19 mouse cellular contexts compared by ENCODE assay signal in the genomic region with DNA sequence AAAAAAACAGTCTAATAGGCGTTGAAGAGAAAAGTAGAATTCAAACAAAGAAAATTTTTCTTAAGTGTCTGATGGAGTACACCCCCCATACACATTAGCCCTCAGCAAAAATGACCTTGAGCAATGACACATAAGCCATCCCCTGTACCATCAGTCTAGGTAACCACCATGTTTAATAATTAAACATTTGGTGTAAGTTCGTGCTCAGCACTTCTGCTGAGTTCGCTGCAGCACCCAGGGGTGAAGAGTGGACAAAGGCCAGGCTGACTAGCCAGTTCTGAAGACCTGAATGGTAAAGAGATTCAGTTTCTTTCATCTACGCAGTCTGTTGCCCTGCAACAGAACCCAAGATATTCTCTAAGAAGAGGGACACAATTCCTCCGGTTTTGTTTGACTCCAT.
DNase-seq lines count a peak whose midpoint lies in the region; ATAC-seq and TF ChIP-seq lines count a peak whose summit lies in the region.
"Had no signal": no experiment of that assay in that cellular context is flagged by ENCODE, and none has a peak within 500 bp of the region (broad histone marks: within the 10 kb centered on the region; RNA-seq: fewer than 3 reads in every experiment).

No protein-coding gene starts in this region.

- no peak for TF ChIP-seq CTCF in kidney, postnatal 0 days (IDR thresholded peaks at IDR 0.05; ENCODE audit: low read depth)

- ATAC-seq in kidney, embryonic 14.5 days (ENCODE audit: low FRiP score, low TSS enrichment): no peak
- peak; percentile 83 for ATAC-seq in kidney, postnatal 0 days (replicated peaks; ENCODE audit: low FRiP score, low read depth)
- ATAC-seq: activated CD4-positive, CD25-positive, alpha-beta regulatory T cell, adult 4 months; forebrain, embryonic 16.5 days had no signal

- no peak overlapping the region for H3K9ac ChIP-seq in kidney, embryonic 14.5 days (ENCODE audit: low read depth, low read length)
- H3K9ac ChIP-seq in kidney, postnatal 0 days (ENCODE audit: low read depth, low read length): no peak overlapping the region
- H3K9ac ChIP-seq: embryonic facial prominence, embryonic 15.5 days; heart, embryonic 12.5 days; hindbrain, embryonic 15.5 days had no signal

- H3K4me3 ChIP-seq in kidney, embryonic 14.5 days (ENCODE audit: low read length): no peak overlapping the region
- H3K4me3 ChIP-seq in kidney, postnatal 0 days (replicated peaks; ENCODE audit: low read depth, low read length): no peak overlapping the region
- H3K4me3 ChIP-seq: embryonic facial prominence, embryonic 15.5 days; erythroblast, embryonic 14.5 days; forebrain, embryonic 10.5 days; heart, embryonic 12.5 days; hindbrain, embryonic 15.5 days had no signal

- H3K4me2 ChIP-seq in kidney, embryonic 14.5 days (replicated peaks; ENCODE audit: low read depth, low read length): no peak overlapping the region
- no peak overlapping the region for H3K4me2 ChIP-seq in kidney, postnatal 0 days (ENCODE audit: low read length)
- H3K4me2 ChIP-seq: embryonic facial prominence, embryonic 15.5 days; heart, embryonic 12.5 days; hindbrain, embryonic 15.5 days had no signal

- peak; percentile 65 for DNase-seq in kidney, adult 11 months
- DNase-seq in kidney, adult 8-10 months: peak; percentile 57 to 69
- DNase-seq in kidney, postnatal 0 days (ENCODE audit: low spot score): no peak
- peak; percentile 60 to 77 for DNase-seq in kidney, postnatal 36 days
- DNase-seq in c-Kit-positive CD71-positive TER-119-positive erythroid progenitor cells, embryonic 14.5 days (ENCODE audit: low spot score): no peak
- no peak for DNase-seq in lung, postnatal 14 days
- no peak for DNase-seq in gastrocnemius, postnatal 25 days
- DNase-seq: adrenal gland, postnatal 14 days; cerebellum, postnatal 14 days; embryo, embryonic 11 days; gastrocnemius, postnatal 14 days had no signal

- H3K4me1 ChIP-seq in kidney, embryonic 14.5 days (ENCODE audit: control insufficient read depth, insufficient read depth, low read length): peaks cover 8% of the 10 kb centered on the region; the same call in 1 of the 2 replicates
- H3K4me1 ChIP-seq in kidney, postnatal 0 days (replicated peaks; ENCODE audit: insufficient read depth, low read length): peaks cover 12% of the 10 kb centered on the region; the same call in 1 of the 2 replicates
- H3K4me1 ChIP-seq: heart, embryonic 12.5 days had no signal

- no peaks in the 10 kb centered on the region for H3K27me3 ChIP-seq in kidney, embryonic 14.5 days (ENCODE audit: control insufficient read depth, insufficient read depth, low read length)
- no peaks in the 10 kb centered on the region for H3K27me3 ChIP-seq in kidney, postnatal 0 days (ENCODE audit: insufficient read depth, low read length)
- H3K27me3 ChIP-seq: embryonic facial prominence, embryonic 15.5 days; heart, embryonic 12.5 days; hindbrain, embryonic 15.5 days had no signal

- H3K27ac ChIP-seq in kidney, embryonic 14.5 days (ENCODE audit: low read depth, low read length): no peak overlapping the region
- peak overlapping the region; percentile 31; the same call in 1 of the 2 replicates for H3K27ac ChIP-seq in kidney, postnatal 0 days
- H3K27ac ChIP-seq: embryonic facial prominence, embryonic 15.5 days; forebrain, embryonic 10.5 days; hindbrain, embryonic 15.5 days had no signal

- no peaks in the 10 kb centered on the region for H3K36me3 ChIP-seq in kidney, embryonic 14.5 days (ENCODE audit: control insufficient read depth, insufficient read depth, low read length)
- H3K36me3 ChIP-seq in kidney, postnatal 0 days (ENCODE audit: insufficient read depth, low read length): no peaks in the 10 kb centered on the region
- H3K36me3 ChIP-seq: embryonic facial prominence, embryonic 15.5 days; forebrain, embryonic 10.5 days; heart, embryonic 12.5 days; hindbrain, embryonic 15.5 days had no signal

- WGBS in kidney, embryonic 14.5 days: 79% methylated on average over 5 of the region's 5 CpGs
- WGBS in kidney, postnatal 0 days: 63% methylated on average over 5 of the region's 5 CpGs

- no peaks in the 10 kb centered on the region for H3K9me3 ChIP-seq in kidney, embryonic 14.5 days (ENCODE audit: control insufficient read depth, low read length)
- no peaks in the 10 kb centered on the region for H3K9me3 ChIP-seq in kidney, postnatal 0 days (replicated peaks; ENCODE audit: low read length)
- H3K9me3 ChIP-seq: embryonic facial prominence, embryonic 15.5 days; forebrain, embryonic 10.5 days; heart, embryonic 12.5 days; hindbrain, embryonic 15.5 days had no signal

Comparison
In these comparisons a context has a peak if more than half of its experiments do, and no peak if none do; other contexts are left out.
1. DNase-seq: peak in kidney, adult 11 months (single experiment), kidney, adult 8-10 months (2 of 2) and kidney, postnatal 36 days (2 of 2); none in kidney, postnatal 0 days (single experiment), c-Kit-positive CD71-positive TER-119-positive erythroid progenitor cells, embryonic 14.5 days (single experiment), lung, postnatal 14 days (single experiment) and gastrocnemius, postnatal 25 days (single experiment).